Mouse (Mus musculus) c-Kit-positive CD71-positive TER-119-negative erythroid progenitor cells, embryonic 14.5 days (primary cell): ENCODE measurements at regions not wholly inside any gene's neighbourhood (a gene's known extent, or its start where the extent isn't known, plus 50 kb on each side); places are given as distances from the start of the nearest gene placed in this dataset.

Experiments used
- DNase-seq: peaks from one replicate; pipeline ENCODE4 v3.0.0-alpha.2; 2013; ENCODE audit warnings: low read depth

GRCm38 (mm10) chr6:67186537-67187274 lies 51.3 kb upstream of the Serbp1 start:
- DNase-seq = no peak

GRCm38 (mm10) chr6:67184662-67185061 lies 53.3 kb upstream of the Serbp1 start:
- DNase-seq = no peak

- DNase-seq = no peak
Measured at GRCm38 (mm10) chr6:67183481-67184215, 54.3 kb upstream of the Serbp1 start.

GRCm38 (mm10) chr6:67182453-67182852 lies 55.5 kb upstream of the Serbp1 start:
- DNase-seq = no peak

- DNase-seq = no peak
Measured at GRCm38 (mm10) chr6:67181459-67181858, 56.5 kb upstream of the Serbp1 start.

GRCm38 (mm10) chr6:67179416-67179815 lies 58.6 kb upstream of the Serbp1 start:
- DNase-seq = no peak

- DNase-seq = no peak
Measured at GRCm38 (mm10) chr6:67178531-67178930, 59.4 kb upstream of the Serbp1 start.

GRCm38 (mm10) chr6:67178101-67178500 lies 59.9 kb upstream of the Serbp1 start:
- no peak for DNase-seq

- DNase-seq = no peak
Measured at GRCm38 (mm10) chr6:67170674-67170946, 67.4 kb upstream of the Serbp1 start.

- no peak for DNase-seq
Measured at GRCm38 (mm10) chr6:67169873-67170673, 67.9 kb upstream of the Serbp1 start.

GRCm38 (mm10) chr6:67168803-67169202 lies 69.2 kb upstream of the Serbp1 start:
- no peak for DNase-seq

GRCm38 (mm10) chr6:67168031-67168777 lies 69.8 kb upstream of the Serbp1 start:
- no peak for DNase-seq

GRCm38 (mm10) chr6:67165091-67165490 lies 72.9 kb upstream of the Serbp1 start:
- DNase-seq = no peak

- no peak for DNase-seq
Measured at GRCm38 (mm10) chr6:67163947-67164346, 74.0 kb upstream of the Serbp1 start.

GRCm38 (mm10) chr6:67162814-67163213 lies 75.2 kb upstream of the Serbp1 start:
- no peak for DNase-seq

- peak; percentile 84 for DNase-seq
Measured at GRCm38 (mm10) chr6:67161610-67162009, 76.4 kb upstream of the Serbp1 start.

- no peak for DNase-seq
Measured at GRCm38 (mm10) chr6:67160564-67160963, 77.4 kb upstream of the Serbp1 start.

GRCm38 (mm10) chr6:67159726-67160523 lies 78.1 kb upstream of the Serbp1 start:
- no peak for DNase-seq

- DNase-seq = no peak
Measured at GRCm38 (mm10) chr6:67159224-67159623, 78.8 kb upstream of the Serbp1 start.

- peak; percentile 93 for DNase-seq
Measured at GRCm38 (mm10) chr6:67158765-67159164, 79.2 kb upstream of the Serbp1 start.

GRCm38 (mm10) chr6:67152845-67153468 lies 85.0 kb upstream of the Serbp1 start:
- no peak for DNase-seq
